Mouse (Mus musculus): ENCODE results near the gene Nppb.

DNA sequence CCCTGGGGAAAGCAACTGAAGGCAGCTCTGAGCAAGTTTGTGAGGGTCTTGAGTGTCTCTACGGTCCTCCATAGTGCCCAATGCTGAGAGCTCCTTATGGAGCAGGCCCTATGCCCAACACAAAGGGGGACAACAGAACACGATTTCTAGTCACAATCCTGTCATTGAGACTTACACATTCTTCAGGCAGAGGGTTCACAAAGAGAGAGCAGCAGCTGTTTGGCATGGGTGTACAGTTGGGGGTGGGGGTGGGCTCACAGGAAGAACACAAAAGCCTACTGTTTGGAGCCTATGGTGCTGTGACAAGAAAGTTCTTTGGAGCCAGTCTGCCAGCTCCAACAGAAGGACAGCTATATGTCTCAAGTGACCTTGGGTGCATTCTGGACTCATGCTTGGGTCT lies 32.8 kb downstream of the Nppb start:
- no peak for TF ChIP-seq CTCF (IDR thresholded peaks at IDR 0.05; ENCODE audit: control insufficient read depth, insufficient read depth, low read length)
- TF ChIP-seq POLR2A (IDR thresholded peaks at IDR 0.05; ENCODE audit: borderline replicate concordance, control insufficient read depth, low read depth, low read length): no peak
